8 mouse cellular contexts compared by ENCODE assay signal in genomic region chr16:25058051-25058747, GRCm38 (mm10).
DNase-seq lines count a peak whose midpoint lies in the region; ATAC-seq lines count a peak whose summit lies in the region.

No protein-coding gene starts in this region.

- peak; percentile 1; the same call in 1 of the 2 replicates for ATAC-seq in forebrain, embryonic 15.5 days (replicated peaks)
- ATAC-seq in liver, embryonic 15.5 days (ENCODE audit: insufficient read depth) = no peak
- ATAC-seq in monocyte, adult 5-6 weeks (replicated peaks; ENCODE audit: insufficient number of reproducible peaks, low FRiP score, low TSS enrichment, poor library complexity, severe bottlenecking) = no peak

- 15% methylated on average over 11 of the region's 11 CpGs for WGBS in forebrain, embryonic 15.5 days
- 41% methylated on average over 11 of the region's 11 CpGs for WGBS in liver, embryonic 15.5 days (ENCODE audit: insufficient replicate concordance)

- H3K36me3 ChIP-seq in forebrain, embryonic 15.5 days = no peaks in the 10 kb centered on the region
- H3K36me3 ChIP-seq in liver, embryonic 15.5 days (replicated peaks) = no peaks in the 10 kb centered on the region

- peak overlapping the region; percentile 99 for H3K27ac ChIP-seq in forebrain, embryonic 15.5 days (replicated peaks)
- no peak overlapping the region for H3K27ac ChIP-seq in liver, embryonic 15.5 days (replicated peaks)

- H3K9me3 ChIP-seq in forebrain, embryonic 15.5 days = no peaks in the 10 kb centered on the region
- H3K9me3 ChIP-seq in liver, embryonic 15.5 days (replicated peaks) = no peaks in the 10 kb centered on the region

- DNase-seq in cerebellum, postnatal 25 days = peak; percentile 13 to 17
- DNase-seq in cerebellum, adult 9-10 months = no peak
- peak; percentile 55 for DNase-seq in 3T3-L1 (ENCODE audit: low read depth, low spot score)
- DNase-seq in gastrocnemius, postnatal 25 days = no peak
- no peak for DNase-seq in adrenal gland, adult 2 months

- H3K27me3 ChIP-seq in forebrain, embryonic 15.5 days = no peaks in the 10 kb centered on the region
- peaks cover 26% of the 10 kb centered on the region for H3K27me3 ChIP-seq in liver, embryonic 15.5 days

- H3K9ac ChIP-seq in forebrain, embryonic 15.5 days (replicated peaks) = peak overlapping the region; percentile 60; the same call in 1 of the 2 replicates
- no peak overlapping the region for H3K9ac ChIP-seq in liver, embryonic 15.5 days

- peak overlapping the region; percentile 47 for H3K4me3 ChIP-seq in forebrain, embryonic 15.5 days
- peak overlapping the region; percentile 57; the same call in 1 of the 2 replicates for H3K4me3 ChIP-seq in liver, embryonic 15.5 days (replicated peaks)

- H3K4me1 ChIP-seq in forebrain, embryonic 15.5 days = peaks cover 31% of the 10 kb centered on the region
- H3K4me1 ChIP-seq in liver, embryonic 15.5 days (replicated peaks) = peaks cover 11% of the 10 kb centered on the region

- H3K4me2 ChIP-seq in forebrain, embryonic 15.5 days (replicated peaks) = peak overlapping the region; percentile 66
- peak overlapping the region; percentile 63 for H3K4me2 ChIP-seq in liver, embryonic 15.5 days

Comparison
In these comparisons a context has a peak if more than half of its experiments do, and no peak if none do; other contexts are left out.
1. DNase-seq: peak in cerebellum, postnatal 25 days (2 of 2) and 3T3-L1 (single experiment); none in cerebellum, adult 9-10 months (single experiment), gastrocnemius, postnatal 25 days (single experiment) and adrenal gland, adult 2 months (single experiment).